Mouse (Mus musculus): ENCODE measurements at regions not wholly inside any gene's neighbourhood (a gene's known extent, or its start where the extent isn't known, plus 50 kb on each side); places are given as distances from the start of the nearest gene placed in this dataset.

DNA sequence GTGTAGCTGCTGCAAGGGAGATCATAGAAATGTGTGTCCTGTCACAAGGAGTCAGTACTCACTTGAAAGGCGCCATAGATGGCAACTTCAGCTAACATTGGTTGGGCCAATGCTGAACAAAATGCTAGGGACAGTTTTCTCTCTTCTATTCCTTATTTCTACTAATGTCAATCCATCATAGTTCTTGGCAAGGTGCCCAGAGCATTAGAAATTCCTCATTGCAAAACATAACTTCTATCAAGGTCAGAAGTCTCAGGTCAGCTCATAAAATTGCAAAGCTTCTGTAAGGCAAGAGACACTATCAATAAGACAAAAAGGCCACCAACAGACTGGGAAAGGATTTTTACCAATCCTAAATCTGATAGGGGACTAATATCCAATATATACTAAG is 106.3 kb downstream of the D1Ertd622e start:
- DNase-seq (ENCODE audit: inconsistent age in 2 of 2, low spot score in 1 of 2) = peak in 1 of 2 experiments; percentile 82

DNA sequence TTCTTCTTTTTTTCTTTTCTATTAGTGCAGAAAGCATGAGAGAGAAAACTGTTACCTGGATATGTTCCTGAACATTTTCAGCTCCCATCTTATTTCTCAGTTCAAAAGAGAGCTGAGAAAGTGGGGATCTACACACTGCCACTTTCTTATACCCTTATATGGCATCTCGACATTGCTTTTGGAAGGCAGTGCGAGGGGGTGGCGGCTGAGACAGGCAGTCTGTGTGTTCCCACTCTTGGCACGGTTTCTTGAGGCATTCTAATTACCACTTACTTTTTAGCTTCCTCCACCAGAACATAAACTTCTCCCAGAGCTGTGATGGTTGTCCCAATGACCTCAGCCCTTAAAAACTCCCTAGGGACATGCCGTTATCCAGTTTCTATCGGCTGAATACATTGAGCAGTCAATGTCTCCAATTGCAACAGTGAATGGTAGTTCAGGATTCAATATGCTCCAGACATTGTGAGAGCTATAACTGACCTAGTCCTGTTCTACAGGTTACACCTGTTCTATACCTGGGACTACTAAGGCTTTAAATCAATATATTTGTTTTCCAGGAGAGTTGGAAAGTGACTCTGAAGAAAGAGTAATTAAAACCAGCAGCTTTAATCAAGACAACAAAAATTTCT is 106.8 kb downstream of the D1Ertd622e start:
- peak in 1 of 2 experiments; percentile 22 for DNase-seq (ENCODE audit: inconsistent age in 2 of 2, low spot score in 1 of 2)

DNA sequence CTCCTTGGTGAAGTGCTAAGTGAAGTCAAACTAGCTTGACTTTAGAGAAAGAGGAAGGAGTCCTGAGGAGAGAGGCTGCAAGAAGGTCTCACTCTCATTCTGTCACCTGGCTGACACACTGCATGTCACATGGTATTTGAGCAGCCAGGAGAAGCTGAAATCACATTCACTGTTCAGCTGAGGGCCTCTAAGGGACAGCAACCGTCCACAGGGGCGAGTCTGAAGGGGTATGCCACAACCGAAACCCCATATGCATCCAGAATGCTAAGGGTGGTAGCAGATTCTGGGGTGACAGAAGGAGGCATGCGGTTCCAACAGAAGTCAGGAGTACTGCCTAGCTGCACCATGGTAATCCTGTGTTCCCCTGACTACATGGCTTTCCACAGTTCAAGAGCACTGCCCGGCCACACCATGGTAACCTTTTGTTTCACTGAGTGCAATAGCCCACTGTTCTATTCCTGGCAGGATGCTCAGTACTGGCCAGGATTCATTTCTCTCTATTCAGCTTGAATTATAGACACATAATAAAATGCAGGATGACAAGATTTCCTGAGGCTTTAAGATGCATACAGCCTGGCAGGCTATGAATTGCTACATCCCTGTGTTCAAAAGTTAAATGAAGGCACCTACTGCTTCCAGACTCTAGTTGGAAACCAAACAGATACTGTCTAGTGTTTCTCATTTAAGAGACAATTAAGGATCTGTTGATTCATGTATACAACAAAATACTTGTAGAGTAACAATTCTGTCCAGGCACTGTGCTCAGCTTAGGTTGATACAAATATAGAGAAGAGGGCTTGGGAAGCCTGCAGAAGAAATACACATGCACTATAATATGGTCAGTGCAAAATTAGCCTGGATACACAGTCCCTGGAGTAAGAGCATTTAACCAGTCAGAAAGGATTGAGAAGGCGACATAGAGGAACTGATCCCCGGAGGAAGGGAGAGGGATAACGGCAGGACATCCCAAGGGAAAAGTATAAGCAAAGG is 108.1 kb downstream of the D1Ertd622e start:
- DNase-seq (ENCODE audit: inconsistent age in 2 of 2, low spot score in 1 of 2) = no peak

DNA sequence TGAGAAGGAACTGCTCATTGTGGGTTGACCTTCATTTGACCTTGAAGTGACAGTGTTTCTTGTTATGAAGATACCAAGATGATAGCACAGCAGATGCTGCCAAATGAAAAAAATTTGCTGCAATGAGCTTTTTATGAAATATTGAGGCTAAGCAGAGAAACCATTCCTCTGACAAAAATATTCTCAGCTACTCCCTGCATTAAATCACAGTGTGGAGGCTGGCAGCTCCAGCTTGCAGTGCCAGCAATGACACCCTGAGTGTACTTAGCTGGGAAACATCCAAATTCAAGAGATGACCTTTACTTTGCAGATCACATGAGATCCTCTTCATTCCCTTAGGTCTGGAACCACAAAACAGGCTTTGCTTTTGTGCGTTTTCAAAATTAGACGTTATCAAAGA is 109.0 kb downstream of the D1Ertd622e start:
- DNase-seq (ENCODE audit: inconsistent age in 2 of 2, low spot score in 1 of 2) = peak in 1 of 2 experiments; percentile 31

DNA sequence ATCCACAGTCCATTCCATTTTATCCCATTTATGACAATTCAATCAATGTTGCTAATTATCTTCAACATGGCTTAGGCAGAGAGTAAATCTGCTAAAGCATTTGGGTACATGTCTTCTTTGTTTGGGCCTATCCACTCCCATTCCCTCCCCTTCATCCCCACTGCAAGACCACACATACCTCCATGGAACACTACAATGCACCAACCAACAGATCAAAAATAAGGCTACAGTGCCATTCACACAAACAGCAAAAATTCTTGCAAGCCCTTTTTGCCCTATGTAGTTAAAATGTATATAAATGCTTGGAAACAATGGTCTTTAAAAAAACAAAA is 120.7 kb downstream of the D1Ertd622e start:
- no peak for DNase-seq (ENCODE audit: inconsistent age in 2 of 2, low spot score in 1 of 2)

DNA sequence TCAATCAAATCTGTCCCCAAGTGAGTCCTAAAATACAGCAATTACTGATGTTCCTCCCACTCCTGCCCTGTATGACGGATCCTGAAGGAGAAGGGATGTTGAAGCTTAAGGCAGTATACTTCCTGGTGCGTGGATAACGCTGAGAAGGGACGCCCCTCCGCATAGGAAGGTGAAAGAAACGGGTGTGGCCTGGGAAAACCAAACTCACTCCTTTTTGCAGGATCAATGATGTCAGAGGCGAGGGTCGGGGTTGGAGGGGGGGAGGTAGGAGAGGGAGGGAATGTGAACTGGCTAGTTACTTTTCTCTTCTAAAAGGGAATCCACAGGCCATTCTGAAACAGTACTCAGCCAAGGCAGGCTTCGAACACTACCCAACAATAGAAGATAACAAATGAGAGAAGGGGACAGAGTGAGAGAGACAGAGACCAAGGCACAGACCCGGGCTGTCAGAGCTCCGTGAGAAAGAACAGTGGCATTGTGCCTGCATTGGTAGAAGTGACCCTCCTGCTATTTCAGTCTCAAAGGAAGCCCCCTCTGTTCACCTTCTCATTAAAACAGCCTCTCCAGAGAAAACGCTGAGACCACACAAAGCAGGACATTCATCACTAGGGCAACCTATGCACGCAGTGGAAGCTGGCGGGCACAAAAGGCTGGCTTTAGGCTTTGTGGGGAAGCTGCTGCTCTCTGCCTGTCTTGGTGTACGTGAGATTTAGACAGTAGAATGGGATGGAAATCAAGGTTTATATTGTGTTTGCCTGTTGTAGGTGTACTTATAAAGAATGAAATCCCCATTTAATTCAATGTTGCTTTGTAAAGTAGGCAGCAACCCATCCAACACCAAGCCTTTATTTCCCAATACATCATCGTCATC is 121.3 kb downstream of the D1Ertd622e start:
- DNase-seq (ENCODE audit: inconsistent age in 2 of 2, low spot score in 1 of 2) = no peak

DNA sequence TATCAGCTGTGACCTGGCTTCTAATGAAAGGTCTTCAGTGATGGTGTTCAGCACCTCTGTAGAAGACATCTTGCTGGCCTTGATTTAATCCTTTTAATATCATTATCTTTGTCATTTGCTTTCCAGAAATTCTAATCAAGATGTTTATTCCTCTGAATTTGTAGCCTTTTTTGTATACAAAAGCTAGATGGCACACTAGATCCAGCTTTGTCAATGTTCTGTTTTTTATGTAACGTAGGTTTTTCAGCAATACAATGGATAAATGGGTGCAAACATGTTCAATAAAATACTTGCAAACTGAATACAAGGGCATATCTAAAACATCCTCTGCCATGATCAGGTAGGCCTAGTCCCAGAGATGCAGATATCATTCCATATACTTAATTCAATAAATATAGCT is 165.0 kb downstream of the D1Ertd622e start:
- no peak for DNase-seq (ENCODE audit: inconsistent age in 2 of 2, low spot score in 1 of 2)

DNA sequence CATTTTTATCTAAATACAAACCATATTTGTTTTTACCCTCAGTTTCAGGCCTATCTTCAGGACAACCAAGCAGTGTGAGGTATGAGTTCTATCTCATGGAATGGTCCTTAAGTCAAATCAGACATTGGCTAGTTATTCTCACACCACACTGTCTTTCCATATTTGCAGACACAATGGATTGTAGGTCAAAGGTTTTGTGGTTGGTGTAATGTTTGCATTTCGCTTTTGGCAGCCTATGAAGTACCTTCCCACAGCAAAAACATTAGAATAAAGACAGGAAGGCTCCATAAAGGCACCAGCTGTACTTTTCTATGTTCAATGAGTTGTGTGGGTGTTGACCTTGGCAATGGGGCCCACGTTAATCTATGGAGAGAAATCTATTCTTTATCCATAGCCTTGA is 182.0 kb downstream of the D1Ertd622e start:
- DNase-seq (ENCODE audit: inconsistent age in 2 of 2, low spot score in 1 of 2) = no peak

Measured in adrenal gland, adult (tissue).